Mouse (Mus musculus): ENCODE measurements at regions not wholly inside any gene's neighbourhood (a gene's known extent, or its start where the extent isn't known, plus 50 kb on each side); places are given as distances from the start of the nearest gene placed in this dataset.

GRCm38 (mm10) chr4:28523343-28523742 lies 289.6 kb upstream of the Epha7 start:
- Histone ChIP-seq H3K27ac (replicated peaks) (no peak overlapping the region), H3K36me3 (replicated peaks) (no peaks in the 10 kb centered on the region), H3K27me3 (replicated peaks; ENCODE audit: low read depth, poor library complexity, severe bottlenecking) (no peaks in the 10 kb centered on the region), H3K4me1 (no peaks in the 10 kb centered on the region), H3K9me3 (no peaks in the 10 kb centered on the region), H3K4me3 (no peak overlapping the region)
- DNase-seq (ENCODE audit: low spot score): no peak
- 66% methylated on average over 8 of the region's 8 CpGs for WGBS

DNA sequence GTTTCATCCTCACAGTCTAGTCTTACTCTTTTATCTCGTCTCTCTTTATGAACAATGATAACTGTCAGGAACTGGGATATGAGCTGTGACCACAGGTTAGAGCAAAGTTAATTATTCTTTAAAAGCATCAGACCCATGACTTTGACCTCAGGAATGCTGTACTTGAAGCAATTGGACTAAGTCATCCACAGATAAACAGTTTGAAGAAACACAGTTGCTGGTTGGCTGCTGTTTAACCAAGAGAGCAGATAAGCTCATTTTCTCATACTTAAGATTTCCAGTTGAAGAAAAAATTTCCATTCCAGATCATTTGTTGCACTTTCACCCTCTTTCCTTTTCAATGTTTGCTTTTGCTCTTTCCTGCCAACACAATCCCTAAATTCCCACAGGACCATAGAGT lies 270.7 kb upstream of the Epha7 start:
- Histone ChIP-seq H3K27me3 (replicated peaks; ENCODE audit: low read depth, poor library complexity, severe bottlenecking) (no peaks in the 10 kb centered on the region), H3K27ac (replicated peaks) (no peak overlapping the region), H3K4me3 (no peak overlapping the region), H3K36me3 (replicated peaks) (no peaks in the 10 kb centered on the region), H3K4me1 (no peaks in the 10 kb centered on the region), H3K9me3 (no peaks in the 10 kb centered on the region)
- WGBS: 50% methylated on average over 1 of the region's 1 CpGs
- DNase-seq (ENCODE audit: low spot score): no peak

DNA sequence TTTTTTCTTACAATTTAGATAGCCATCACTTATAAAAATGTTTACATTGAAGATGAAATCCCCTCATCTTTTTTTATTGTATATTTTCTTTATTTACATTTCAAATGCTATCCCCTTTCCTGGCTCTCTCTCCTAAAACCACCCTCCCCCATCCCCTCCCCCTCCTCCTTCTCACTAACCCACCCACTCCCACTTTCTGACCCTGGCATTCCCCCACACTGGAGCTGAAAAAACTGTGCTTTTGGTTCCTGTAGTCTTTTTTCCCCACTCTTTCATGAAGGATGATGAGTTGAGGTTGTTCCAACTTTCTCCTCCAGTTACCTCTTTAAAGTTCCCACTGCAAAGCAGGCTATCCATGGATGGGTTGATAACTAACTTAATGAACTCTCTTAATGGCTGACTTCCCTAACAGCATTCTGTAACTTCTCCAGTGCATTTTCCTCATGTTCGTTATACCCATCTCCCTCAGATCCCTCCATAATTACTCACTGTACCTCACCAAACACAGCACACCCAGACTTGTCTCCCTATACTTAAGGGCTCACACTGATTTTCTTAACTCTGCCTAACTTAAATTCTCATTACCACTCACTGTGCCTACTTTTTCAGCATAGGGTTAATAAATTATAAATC lies 270.1 kb upstream of the Epha7 start:
- Histone ChIP-seq H3K27me3 (replicated peaks; ENCODE audit: low read depth, poor library complexity, severe bottlenecking) (no peaks in the 10 kb centered on the region), H3K9me3 (no peaks in the 10 kb centered on the region), H3K4me1 (no peaks in the 10 kb centered on the region), H3K27ac (replicated peaks) (no peak overlapping the region), H3K36me3 (replicated peaks) (no peaks in the 10 kb centered on the region), H3K4me3 (no peak overlapping the region)
- 84% methylated on average over 1 of the region's 1 CpGs for WGBS
- DNase-seq (ENCODE audit: low spot score): no peak

- H3K4me1 ChIP-seq: peaks cover 6% of the 10 kb centered on the region
- DNase-seq (ENCODE audit: low spot score): peak; percentile 34
- no peaks in the 10 kb centered on the region for H3K36me3 ChIP-seq (replicated peaks)
- 55% methylated on average over 6 of the region's 6 CpGs for WGBS
- H3K27ac ChIP-seq (replicated peaks): no peak overlapping the region
- no peaks in the 10 kb centered on the region for H3K27me3 ChIP-seq (replicated peaks; ENCODE audit: low read depth, poor library complexity, severe bottlenecking)
- no peak overlapping the region for H3K4me3 ChIP-seq
- H3K9me3 ChIP-seq: no peaks in the 10 kb centered on the region
Observed at GRCm38 (mm10) chr4:28548231-28548836, 264.6 kb upstream of the Epha7 start.

GRCm38 (mm10) chr4:28571092-28571770 lies 241.7 kb upstream of the Epha7 start:
- Histone ChIP-seq H3K27ac (replicated peaks) (no peak overlapping the region), H3K4me1 (no peaks in the 10 kb centered on the region), H3K36me3 (replicated peaks) (no peaks in the 10 kb centered on the region), H3K27me3 (replicated peaks; ENCODE audit: low read depth, poor library complexity, severe bottlenecking) (no peaks in the 10 kb centered on the region), H3K4me3 (no peak overlapping the region), H3K9me3 (no peaks in the 10 kb centered on the region)
- 90% methylated on average over 4 of the region's 4 CpGs for WGBS
- no peak for DNase-seq (ENCODE audit: low spot score)

- Histone ChIP-seq H3K27ac (replicated peaks) (no peak overlapping the region), H3K27me3 (replicated peaks; ENCODE audit: low read depth, poor library complexity, severe bottlenecking) (no peaks in the 10 kb centered on the region), H3K36me3 (replicated peaks) (no peaks in the 10 kb centered on the region), H3K4me1 (no peaks in the 10 kb centered on the region), H3K9me3 (no peaks in the 10 kb centered on the region), H3K4me3 (no peak overlapping the region)
- DNase-seq (ENCODE audit: low spot score): no peak
- 83% methylated on average over 12 of the region's 12 CpGs for WGBS
Observed at GRCm38 (mm10) chr4:28588745-28589530, 224.0 kb upstream of the Epha7 start.
